Mouse (Mus musculus): ENCODE measurements around the gene Gm17334. TPM values are rescaled to one million over a fixed set of nuclear protein-coding genes. Genes with fewer than 3 reads are reported as not detected.

Gene Gm17334
- total RNA-seq, 2 experiments from 2014 or later = 1.1 TPM; not detected in 1

GRCm38 (mm10) chr11:53771001-53771744 lies 1.8 kb downstream of the Gm17334 start:
- DNase-seq = no peak

DNA sequence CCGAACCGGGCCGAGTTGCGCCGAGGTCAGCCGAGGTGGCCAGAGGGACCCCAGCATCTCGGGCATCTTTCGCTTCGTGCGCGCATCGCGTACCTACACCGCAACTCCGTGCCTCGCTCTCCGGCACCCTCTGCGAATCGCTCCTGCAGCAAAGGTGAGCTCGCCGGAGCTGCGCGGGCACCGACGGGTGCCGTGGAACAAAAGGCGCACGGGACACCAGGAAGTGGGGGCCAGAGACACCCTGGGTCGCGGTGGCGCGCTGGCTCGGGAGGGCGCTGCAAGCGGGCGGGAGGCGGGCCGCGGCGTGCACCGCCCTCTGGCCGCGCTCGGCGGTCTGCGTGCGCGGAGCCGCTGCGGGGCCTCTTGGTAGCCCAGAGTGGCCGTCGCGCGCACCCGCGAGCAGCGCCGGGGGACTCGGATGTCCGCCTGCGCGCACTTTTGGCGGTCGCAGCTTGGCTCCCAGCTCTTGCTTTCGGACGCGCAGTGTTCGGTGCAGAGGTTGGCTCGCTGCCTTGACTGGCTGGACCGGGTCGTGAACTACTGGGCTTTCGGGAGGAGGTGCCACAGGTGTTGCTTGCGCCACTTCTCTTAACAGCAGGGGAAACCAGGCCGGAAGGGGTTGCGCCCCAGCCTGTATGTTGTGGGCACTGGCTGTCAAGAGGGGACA lies 2.7 kb downstream of the Gm17334 start:
- DNase-seq = peak; percentile 87 to 92

DNA sequence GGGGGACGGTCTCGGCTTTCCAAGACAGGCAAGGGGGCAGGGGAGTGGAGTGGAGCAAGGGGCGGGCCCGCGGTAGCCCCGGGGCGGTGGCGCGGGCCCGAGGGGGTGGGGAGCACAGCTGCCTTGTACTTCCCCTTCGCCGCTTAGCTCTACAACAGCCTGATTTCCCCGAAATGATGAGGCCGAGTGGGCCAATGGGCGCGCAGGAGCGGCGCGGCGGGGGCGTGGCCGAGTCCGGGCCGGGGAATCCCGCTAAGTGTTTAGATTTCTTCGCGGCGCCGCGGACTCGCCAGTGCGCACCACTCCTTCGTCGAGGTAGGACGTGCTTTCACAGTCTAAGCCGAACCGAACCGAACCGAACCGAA lies 3.2 kb downstream of the Gm17334 start, which contains the start of gene Irf1:
TSS of gene Irf1 (plus strand) at position 255 of the 365 bp plus-strand sequence.
- DNase-seq = peak; percentile 97 to 98

DNA sequence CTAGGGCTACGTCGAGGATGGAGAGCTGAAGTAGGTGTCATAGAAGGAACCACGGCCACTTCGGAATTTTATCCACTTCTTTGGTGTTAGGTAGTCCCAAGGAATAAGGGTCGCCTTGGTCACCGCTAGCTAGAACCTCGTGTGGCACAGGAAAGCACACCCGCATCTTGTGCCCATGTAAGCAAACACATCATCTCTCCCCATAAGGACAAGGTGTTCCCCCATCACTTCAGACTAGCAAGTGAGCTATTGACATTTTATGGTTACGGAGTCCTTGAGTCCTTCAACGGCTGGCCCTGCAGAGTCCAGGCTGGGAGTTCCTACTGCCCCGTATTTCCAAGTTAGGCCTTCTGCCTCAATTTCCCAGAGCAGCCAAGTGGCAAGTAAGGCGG lies 3.8 kb downstream of the Gm17334 start:
- no peak for DNase-seq

GRCm38 (mm10) chr11:53768422-53769184 lies 4.4 kb downstream of the Gm17334 start:
- no peak for DNase-seq

DNA sequence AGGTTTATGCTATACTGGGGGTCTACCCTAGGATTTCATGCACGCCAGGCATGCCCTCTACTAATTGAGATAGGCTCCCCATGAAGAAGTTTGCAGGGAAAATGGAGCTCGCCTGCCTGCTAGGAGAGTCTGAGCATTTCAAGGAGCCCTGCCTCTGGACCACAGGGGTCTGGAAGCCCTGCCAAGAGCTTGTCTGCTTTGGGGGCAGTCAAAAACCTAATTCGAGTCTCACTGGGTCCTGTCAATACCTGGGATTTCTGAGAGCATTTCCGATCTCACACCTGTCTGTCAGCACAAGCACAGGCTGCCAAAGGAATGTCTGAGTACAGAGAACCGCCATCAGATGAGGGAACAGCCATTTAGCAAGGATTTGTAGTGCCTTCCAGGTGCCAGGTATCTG lies 8.4 kb downstream of the Gm17334 start:
- DNase-seq = no peak

DNA sequence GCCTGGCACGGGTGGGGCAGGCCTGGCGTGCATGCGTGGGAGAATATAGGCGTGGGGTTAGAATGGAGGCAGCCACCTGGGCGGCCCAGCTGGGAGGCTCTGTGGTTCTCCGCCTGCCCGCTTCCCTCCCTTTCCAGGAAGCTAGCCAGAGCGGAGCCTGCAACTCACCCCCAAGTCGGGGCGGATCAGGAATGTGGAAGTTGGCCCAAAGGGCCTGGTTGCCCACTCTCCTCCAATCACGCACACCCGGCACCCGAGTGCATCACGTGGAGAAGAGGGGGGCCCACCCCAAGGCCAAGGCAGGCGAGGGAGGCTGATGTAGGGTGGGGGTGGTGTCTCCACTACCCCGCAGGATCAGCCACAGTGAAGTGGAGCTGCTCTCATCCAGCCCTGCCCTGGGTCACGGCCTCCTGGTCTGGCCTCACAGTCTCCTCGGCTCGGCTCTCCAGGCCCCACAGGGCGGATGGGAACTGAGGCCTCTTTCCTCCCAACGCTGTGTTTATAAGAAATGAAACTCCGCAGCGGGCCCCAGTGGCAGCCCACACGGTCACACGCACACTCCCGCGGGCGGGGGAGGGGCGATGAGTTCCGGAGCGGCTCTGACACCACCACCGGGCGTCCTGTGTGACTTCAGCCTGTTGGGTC lies 9.4 kb downstream of the Gm17334 start:
- DNase-seq = peak; percentile 92 to 97

DNA sequence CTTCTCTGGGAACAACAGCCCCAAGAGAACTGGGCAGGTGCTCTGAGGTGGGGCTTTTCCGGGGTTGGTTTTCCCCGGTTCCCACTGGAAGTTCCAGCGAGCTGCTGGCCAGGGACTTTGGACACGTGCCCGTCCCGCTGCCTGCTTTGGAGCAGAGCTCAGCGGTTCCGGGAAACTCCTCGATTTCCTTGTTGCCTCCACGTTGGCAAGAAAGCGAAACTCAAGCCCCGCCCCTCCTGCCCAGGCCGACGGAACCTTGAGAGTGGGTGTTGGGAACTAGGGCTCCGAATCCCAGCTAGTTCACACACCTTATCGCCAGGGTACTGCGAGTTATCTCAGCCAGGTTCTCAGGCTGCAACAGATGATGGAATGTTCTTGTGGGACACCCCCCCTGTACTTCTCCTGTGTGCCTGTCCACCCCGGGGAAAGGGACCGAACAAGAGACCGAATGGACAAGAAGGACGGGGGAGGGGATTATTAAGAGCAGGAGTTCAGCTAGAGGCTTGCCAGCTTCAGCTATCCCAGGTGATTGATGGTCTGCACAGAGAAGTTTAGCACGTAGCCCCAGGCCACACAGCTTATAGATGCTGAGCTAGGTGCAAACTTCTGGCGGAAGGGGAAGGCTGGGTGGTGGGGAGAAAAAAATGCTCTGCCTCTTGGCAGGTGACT lies 10.0 kb downstream of the Gm17334 start:
- peak; percentile 93 to 97 for DNase-seq

DNA sequence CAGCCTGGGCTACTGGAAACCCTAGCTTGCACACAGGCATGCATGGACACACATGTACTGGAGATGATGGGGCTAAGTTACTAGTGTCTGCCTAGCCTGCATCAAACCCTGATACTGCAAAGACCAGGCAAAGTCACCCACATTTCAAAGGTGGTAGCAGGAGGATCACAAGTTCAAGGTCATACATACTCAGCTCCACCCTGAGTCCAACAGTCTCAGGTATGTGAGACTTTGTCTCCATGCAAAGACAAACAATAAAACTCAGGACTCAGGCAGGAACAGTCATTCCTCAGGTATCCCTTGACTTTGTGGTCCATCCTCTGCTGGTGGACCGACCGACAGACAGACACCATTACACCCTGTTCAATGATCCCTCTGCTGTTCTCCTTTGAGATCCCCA lies 10.6 kb downstream of the Gm17334 start:
- DNase-seq = no peak

GRCm38 (mm10) chr11:53761822-53762221 lies 11.2 kb downstream of the Gm17334 start:
- peak; percentile 92 to 96 for DNase-seq

GRCm38 (mm10) chr11:53761284-53761683 lies 11.7 kb downstream of the Gm17334 start:
- peak; percentile 69 to 72 for DNase-seq

DNA sequence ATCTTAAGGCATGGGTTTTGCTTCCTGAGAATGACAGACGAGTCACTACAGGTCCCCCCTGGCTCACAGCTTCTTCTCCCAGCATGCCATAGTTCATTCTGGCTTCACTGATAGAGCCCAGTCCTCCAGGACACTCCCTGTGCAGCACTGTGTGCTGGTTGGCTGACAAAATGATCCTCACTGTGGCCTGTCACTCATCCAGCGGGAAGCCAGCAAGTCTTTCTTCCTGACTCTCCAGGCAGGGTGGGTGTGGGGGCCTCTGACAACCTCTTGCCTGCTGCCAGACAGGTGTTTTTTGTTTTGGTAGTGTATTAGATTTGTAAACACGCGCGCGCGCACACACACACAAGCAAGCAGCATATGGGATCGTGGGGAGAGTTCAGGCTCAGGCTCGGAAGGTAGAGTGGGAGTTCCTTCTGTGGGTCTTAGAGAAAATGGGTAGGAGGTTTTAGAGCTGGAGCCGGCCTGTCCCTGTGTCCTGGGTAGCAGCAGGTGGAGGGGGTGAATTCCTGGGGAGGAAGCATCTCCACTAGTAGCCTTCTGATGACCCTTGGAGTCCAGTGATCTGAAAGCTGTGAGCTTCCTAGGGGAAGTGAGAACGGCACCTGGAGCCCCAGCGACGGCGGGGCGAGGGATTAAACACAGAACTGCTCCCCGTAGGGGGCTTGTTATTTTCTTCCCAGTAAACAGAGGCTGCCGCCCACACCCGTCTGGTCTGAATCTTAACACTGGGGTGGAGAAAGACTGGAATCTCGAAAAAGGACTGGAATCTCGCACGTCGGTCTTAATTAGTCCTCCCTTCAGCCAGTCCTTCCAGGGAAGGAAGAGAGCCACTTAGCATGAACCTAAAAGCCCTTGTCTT lies 13.2 kb downstream of the Gm17334 start:
- DNase-seq = no peak

- no peak for DNase-seq
Observed at GRCm38 (mm10) chr11:53758791-53759351, 14.1 kb downstream of the Gm17334 start.

DNA sequence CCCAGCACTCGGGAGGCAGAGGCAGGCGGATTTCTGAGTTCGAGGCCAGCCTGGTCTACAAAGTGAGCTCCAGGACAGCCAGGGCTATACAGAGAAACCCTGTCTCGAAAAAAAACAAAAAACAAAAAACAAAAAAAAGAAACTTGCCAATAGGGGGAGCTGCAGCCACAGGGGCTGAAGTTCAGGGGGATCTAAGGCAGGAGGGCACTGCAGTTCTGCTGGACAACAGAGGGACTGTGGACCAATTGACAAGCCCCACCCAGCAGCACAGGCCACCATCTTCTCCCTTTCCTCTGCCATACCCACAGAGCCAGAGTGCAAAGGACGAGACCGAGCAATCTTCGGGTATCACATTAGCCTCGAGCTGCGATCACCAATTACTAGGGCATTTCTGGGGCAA lies 15.0 kb downstream of the Gm17334 start:
- peak in 1 of 2 experiments; percentile 49 for DNase-seq

- DNase-seq = no peak
Observed at GRCm38 (mm10) chr11:53757612-53758011, 15.4 kb downstream of the Gm17334 start.

GRCm38 (mm10) chr11:53755011-53755595 lies 17.9 kb downstream of the Gm17334 start:
- no peak for DNase-seq

DNA sequence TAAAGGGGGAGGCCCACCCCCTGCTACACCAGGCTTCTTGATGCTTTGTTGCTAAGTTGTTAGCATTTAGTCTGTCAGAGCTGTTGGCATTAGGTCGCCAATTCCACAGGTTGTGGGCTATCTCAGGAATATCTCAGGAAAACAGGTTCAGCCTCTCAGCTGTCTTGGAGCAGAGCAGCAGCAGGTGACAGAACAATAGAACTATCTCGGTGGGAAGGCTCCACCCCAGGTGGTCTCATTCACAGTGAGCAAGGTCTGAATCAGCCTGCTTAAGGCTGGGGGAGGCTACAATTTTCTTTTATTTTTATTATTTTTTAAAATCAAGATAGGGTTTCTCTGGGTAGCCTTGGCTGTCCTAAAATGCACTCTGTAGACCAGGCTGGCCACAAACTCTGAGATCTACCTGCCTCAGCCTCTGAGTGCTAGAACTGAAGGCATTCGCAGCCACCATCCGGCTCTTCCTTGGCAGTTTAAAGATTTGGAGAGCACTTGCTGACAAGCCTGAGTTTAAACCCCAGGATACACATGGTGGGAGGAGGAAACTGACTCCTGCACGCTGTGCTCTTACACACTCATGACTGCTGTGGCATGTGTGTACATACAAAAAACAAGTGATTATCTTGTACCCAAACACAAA lies 23.2 kb downstream of the Gm17334 start:
- no peak for DNase-seq

DNA sequence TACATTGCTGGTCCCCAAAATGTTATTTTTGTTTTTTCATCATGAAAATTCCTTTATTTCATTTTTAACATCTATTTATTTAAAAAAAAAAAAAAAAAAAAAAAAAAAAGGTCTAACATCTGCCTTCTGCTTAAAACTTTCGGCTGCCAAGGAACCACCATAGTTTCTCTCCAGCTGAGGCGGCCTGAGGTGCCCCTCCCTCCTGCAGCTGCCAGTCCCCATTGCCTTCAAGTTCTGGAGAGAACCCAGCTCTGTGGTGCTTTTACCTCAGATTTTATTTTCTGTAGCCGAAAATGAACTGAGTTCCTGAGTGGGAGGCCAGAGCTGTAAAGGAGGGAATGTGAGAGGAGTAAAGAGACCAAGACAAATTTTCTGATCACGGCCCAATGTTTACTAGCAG lies 23.7 kb downstream of the Gm17334 start:
- DNase-seq = no peak

- DNase-seq = no peak
Observed at GRCm38 (mm10) chr11:53748614-53749013, 24.4 kb downstream of the Gm17334 start.

DNA sequence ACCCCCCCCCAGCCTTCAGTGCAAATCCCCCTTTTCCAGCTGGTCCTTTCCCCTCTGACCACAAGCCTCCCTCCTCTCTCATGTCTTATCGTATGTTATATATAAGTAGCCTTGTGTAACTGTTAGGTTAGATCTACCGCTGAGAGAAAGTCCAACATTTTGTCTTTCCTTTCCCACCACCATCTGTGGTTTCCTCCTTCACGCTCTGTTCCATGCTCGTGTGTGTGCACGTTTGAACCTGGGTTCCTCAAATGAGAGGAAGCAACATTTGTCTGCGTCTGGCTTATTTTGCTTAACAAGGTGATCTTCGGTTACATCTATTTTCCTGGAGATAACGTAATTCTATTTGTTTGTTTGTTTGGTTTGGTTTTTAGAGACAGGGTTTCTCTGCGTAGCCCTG lies 25.0 kb downstream of the Gm17334 start:
- DNase-seq = no peak
